Mouse (Mus musculus): Measurements from ENCODE around the gene B4galnt1. TPM values are rescaled to one million over a fixed set of nuclear protein-coding genes. Genes with fewer than 3 reads are reported as not detected.

The B4galnt1 gene
- total RNA-seq, 4 experiments from 2014 or later, result 113 to 123 (median 113) TPM

DNA sequence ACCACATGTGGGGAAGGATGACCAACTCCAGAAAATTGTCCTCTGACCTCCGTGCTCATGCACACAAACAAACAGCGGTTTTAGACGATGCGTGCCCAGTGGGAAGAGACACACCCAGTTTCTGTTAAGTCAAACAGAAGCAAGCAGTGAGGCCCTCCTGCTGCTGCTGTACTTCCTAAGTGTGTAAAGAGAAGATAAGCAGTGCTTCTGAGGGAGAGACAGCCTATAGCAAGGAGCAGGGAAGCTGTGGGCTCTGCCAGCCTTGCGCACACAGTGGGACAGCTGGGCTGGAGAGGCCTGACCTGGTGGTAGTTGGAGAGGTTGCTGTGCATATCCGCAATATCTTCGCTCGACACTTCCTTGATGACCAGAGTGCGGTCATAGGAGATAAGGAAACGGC lies 40.3 kb downstream of the B4galnt1 start:
- no peak for DNase-seq (ENCODE audit: low spot score in 2 of 2)

DNA sequence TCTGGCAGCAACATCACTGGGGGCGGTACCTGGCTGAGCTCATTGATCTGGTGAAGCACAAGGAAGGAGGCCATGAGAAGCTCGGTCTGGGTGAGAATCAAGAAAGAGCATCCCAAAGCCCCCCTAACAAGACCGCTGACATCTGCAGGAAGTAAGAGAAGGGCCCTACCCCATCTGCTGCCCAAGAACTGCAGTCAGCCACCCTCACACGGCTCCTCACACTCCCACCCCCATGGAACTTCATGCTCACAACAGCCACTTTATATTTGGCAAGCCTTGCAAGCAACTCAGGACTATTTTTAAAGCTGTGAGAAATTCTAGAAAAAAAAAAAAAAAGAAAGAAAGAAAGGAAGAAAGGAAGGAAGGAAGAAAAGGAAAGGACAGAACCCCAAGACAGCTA lies 43.9 kb downstream of the B4galnt1 start:
- DNase-seq (ENCODE audit: low spot score in 2 of 2), result no peak

DNA sequence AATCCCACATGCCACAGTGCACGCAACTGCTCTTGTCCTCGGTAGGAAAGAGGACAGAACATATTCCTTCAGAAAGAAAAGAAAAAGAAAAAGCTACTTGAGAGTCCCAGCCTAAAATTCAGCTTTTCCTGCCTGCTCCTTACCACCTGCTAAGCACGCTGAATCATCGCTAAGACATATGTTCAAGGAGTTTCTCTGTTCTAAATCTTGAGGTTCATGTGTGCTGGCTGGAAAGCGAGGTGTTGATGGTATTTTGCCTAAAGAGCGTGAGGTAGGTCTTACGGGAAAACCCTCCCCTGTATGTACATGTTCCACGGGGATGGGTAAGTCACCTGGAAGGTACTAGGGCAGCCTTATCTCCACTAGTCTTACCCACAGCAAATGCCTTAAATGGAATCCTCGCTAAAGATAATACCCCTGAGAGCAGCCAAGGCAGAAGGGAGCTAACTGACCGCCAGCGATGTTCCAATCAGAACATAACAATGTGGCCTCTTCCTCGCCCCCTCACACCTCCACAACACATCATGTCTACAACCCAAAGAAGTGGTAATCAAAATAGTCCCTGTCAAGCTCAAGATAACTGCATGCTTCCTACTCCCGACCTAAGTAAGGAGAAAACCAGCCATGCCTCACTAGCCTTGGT lies 45.0 kb downstream of the B4galnt1 start:
- no peak for DNase-seq (ENCODE audit: low spot score in 2 of 2)

DNA sequence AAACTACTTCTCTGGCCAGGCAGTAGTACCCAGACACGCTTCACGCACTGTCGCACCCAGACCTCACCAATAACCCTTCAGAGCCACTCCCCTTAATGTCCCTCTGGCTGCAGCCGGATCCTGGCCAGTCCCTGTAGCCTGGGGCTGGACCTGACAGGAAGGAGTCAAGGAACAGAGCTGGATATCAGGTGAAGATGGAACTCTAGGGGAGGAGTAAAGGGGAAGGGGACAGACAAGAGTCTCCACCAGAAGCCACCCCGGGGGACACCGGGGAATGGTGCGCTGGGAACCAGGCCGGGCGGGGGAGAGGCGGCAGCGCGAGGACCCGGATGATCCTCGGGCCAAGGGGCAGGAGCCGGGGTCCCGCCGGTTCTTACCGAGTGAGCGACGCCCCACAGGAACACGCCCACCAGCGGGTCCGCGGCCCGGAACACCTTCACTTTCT lies 46.0 kb downstream of the B4galnt1 start:
- DNase-seq (ENCODE audit: low spot score in 2 of 2), result no peak

DNA sequence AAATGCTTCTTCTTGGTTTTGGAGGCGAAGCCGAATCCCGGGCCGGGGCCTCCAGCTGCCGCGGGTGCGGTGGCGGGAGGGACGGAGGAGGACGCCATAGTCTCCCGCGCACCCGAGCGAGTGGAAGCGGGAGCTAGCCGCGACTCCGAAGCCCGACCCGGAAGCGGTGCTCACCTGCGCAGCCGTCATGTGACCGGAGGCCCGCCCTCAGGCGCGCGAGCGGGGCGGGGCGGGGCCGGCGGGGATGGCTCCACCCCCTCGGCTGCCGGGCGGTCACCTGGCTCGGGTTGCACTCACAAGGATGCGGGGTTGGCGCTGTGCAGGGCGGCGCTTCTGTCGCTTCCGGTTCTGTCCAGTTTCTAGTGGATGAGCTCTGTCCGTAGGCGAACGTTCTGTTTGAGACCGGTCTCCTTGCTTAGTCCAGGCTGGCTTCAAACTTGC lies 46.4 kb downstream of the B4galnt1 start, which contains the start of gene Pip4k2c:
Gene Pip4k2c (minus strand): TSS at position 172 of the 441 bp plus-strand sequence.
- peak; percentile 81 to 87 for DNase-seq (ENCODE audit: low spot score in 2 of 2)

DNA sequence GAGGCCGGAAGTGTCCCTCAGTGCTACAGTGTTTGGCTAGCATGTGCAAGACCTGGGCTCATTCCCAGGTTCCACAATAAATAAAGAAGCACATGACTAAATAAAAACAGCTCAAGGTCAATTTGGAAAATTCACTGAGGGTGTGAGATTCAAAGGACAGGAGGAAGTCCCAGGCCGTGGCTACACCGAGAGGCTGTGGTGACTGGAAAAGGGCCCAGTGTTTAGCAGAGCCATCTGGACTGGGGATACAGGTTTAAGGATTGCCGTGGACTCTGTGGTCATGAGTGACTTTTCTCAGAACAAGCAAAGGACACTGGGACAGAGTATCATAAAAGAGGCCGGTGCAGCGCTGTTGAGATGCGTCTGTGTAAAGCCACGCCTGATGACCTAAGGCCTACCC lies 48.2 kb downstream of the B4galnt1 start:
- DNase-seq (ENCODE audit: low spot score in 2 of 2), result no peak

DNA sequence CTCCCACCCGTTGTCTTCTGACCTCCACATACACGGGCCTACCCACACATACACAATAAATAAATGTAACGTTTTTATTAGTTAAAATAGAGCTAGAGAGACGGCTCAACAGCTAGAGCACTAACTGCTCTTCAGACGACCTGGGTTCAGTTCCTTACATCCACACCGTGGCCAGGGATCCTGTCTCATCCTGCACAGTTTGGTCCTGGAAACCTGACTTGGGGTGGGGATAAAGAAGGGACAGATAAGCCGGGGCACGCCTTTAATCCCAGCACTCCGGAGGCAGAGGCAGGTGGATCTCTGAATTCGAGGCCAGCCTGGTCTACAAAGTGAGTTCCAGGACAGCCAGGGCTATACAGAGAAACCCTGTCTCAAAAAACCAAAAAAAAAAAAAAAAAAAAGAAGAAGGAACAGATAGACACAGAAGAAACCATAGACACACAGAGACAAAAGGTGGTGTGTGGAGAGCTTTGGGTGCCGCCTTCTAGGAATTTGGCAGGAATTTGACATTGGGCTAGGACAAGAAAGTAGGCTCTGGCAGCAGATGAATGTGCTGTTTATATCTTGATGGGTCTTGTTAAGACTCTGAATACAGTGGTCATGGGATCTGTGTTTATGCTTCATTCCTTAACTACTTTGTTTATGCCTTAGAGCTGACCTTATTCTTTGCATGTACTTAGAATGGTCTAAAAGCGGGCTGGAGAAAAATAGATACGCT lies 48.8 kb downstream of the B4galnt1 start:
- no peak for DNase-seq (ENCODE audit: low spot score in 2 of 2)

DNA sequence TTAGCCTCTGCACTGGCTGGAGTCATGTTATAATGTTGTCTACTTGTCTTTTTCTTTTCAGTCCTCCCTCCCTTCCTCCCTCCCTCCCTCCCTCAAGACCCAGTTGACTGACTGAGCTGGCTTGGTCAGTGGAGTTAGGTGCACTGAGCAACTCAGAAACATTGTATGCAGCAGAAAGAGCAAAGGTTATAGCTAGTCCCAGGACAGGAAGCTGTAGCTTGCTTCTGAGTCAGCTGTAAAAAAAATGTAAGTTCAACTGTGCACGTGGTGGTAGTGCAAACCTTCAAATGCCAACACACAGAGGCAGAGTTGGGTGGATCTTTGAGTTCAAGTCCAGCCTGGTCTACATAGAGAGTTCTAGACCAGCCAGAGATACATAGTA lies 49.4 kb downstream of the B4galnt1 start:
- DNase-seq (ENCODE audit: low spot score in 2 of 2), result no peak

DNA sequence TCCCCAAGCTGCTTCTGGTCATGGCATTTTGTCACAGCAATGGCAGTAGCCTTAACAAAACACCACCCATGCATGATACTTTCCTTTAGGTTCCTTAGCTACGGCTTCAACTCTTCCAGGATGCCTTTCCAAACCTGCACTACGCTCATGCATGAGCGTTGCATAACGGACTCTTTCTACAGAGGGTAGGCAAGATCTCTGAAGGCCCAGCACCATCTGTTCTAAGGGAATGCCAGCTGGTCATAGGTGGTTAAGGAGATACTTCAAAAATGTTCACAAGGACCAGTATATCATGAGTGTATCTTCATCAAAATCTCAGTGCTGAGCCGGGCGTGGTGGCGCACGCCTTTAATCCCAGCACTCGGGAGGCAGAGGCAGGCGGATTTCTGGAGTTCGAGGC lies 51.4 kb downstream of the B4galnt1 start:
- DNase-seq (ENCODE audit: low spot score in 2 of 2), result no peak

DNA sequence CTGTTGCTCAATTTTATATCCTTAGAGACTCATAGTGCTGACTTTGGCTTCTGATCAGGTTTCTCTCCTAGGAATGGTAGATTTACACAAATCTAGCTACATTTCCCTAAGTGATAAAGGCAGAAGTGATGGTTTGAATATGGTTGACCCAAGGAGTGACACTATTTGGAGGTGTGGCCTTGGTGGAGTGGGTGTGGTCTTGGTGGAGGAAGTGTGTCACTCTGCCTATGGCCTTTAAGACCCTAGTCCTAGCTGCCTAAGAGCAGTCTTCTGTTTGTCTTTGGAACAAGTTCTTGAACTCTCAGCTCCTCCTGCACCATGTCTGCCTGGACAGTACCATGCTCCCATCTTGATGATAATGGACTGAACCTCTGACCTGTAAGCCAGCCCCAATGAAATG lies 52.2 kb downstream of the B4galnt1 start:
- no peak for DNase-seq (ENCODE audit: low spot score in 2 of 2)

DNA sequence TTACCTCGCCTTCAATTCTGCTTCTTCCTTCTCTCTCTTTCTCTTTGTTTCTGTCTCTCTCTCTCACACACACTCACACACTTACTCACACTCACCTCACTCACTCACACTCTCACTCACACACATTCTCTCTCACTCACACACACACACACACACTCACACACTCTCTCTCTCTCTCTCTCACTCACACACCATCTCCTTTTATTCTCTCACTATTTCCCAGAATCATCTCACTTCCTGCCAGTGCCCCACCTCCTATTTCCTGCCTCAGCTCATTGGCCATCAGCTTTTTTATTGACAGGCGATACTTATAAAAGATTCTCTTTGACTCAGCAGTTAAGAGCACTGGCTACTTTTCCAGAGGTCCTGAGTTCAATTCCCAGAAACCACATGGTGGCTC lies 53.3 kb downstream of the B4galnt1 start:
- DNase-seq (ENCODE audit: low spot score in 2 of 2), result no peak

Other genes starting within 250 kb of the B4galnt1 start
- 100 to 1,000 TPM; 104 to 120 (median 111) TPM for gene Ctdsp2, start 186.5 kb upstream of the B4galnt1 start, total RNA-seq (2022)
- gene Avil, start 164.5 kb upstream of the B4galnt1 start, total RNA-seq (2022), result under 1 TPM; 0.11 to 0.39 (median 0.18) TPM
- gene Tsfm, start 134.4 kb upstream of the B4galnt1 start, total RNA-seq (2022), result 10 to 100 TPM; 24.5 to 31.8 (median 27.5) TPM
- gene Mettl1, start 123.8 kb upstream of the B4galnt1 start, total RNA-seq (2022), result 10 to 100 TPM; 13.1 to 16.0 (median 14.5) TPM
- under 1 TPM in 3 of 4 experiments, not detected in 1; 0.23 to 0.33 (median 0.31) TPM for gene Eef1akmt3, start 123.7 kb upstream of the B4galnt1 start, total RNA-seq (2022)
- 1 to 10 TPM in 1 of 4 experiments, under 1 TPM in 3; 0.14 to 1.1 (median 0.48) TPM for gene Cyp27b1, start 117.0 kb upstream of the B4galnt1 start, total RNA-seq (2022)
- gene March9, start 105.0 kb upstream of the B4galnt1 start, total RNA-seq (2022), result 10 to 100 TPM; 14.8 to 21.9 (median 20.4) TPM
- gene Cdk4, start 101.7 kb upstream of the B4galnt1 start, total RNA-seq (2022), result 10 to 100 TPM; 84.1 to 95.2 (median 91.1) TPM
- gene Tspan31, start 95.0 kb upstream of the B4galnt1 start, total RNA-seq (2022), result 10 to 100 TPM; 62.9 to 68.4 (median 66.1) TPM
- 100 to 1,000 TPM; 657 to 727 (median 692) TPM for gene Agap2, start 89.9 kb upstream of the B4galnt1 start, total RNA-seq (2022)
- gene Os9, start 44.1 kb upstream of the B4galnt1 start, total RNA-seq (2022), result 100 to 1,000 TPM in 2 of 4 experiments, 10 to 100 TPM in 2; 98.1 to 120 (median 109) TPM
- gene Slc26a10, start 15.4 kb downstream of the B4galnt1 start, total RNA-seq (2022), result 10 to 100 TPM; 12.2 to 17.5 (median 14.4) TPM
- gene Arhgef25, start 24.9 kb downstream of the B4galnt1 start, total RNA-seq (2022), result 100 to 1,000 TPM; 310 to 386 (median 350) TPM
- gene Dtx3, start 30.5 kb downstream of the B4galnt1 start, total RNA-seq (2022), result 100 to 1,000 TPM; 214 to 267 (median 229) TPM
- gene Pip4k2c, start 46.4 kb downstream of the B4galnt1 start, total RNA-seq (2022), result 100 to 1,000 TPM in 1 of 4 experiments, 10 to 100 TPM in 3; 95.0 to 107 (median 98.9) TPM
- gene Kif5a, start 98.1 kb downstream of the B4galnt1 start, total RNA-seq (2022), result 100 to 1,000 TPM; 807 to 850 (median 831) TPM
- 100 to 1,000 TPM; 260 to 271 (median 262) TPM for gene Dctn2, start 101.1 kb downstream of the B4galnt1 start, total RNA-seq (2022)
- 10 to 100 TPM; 56.3 to 61.6 (median 56.8) TPM for gene Mbd6, start 123.8 kb downstream of the B4galnt1 start, total RNA-seq (2022)
- 10 to 100 TPM; 56.7 to 65.8 (median 63.9) TPM for gene Mars, start 146.6 kb downstream of the B4galnt1 start, total RNA-seq (2022)
- 1 to 10 TPM in 3 of 4 experiments, under 1 TPM in 1; 0.60 to 4.6 (median 2.2) TPM for gene Arhgap9, start 156.7 kb downstream of the B4galnt1 start, total RNA-seq (2022)
- 1 to 10 TPM; 2.7 to 4.0 (median 3.7) TPM for gene Gli1, start 176.7 kb downstream of the B4galnt1 start, total RNA-seq (2022)
- gene Inhbe, start 189.2 kb downstream of the B4galnt1 start, total RNA-seq (2022), result not detected
- not detected for gene Inhbc, start 205.2 kb downstream of the B4galnt1 start, total RNA-seq (2022)
- gene R3hdm2, start 215.1 kb downstream of the B4galnt1 start, total RNA-seq (2022), result 100 to 1,000 TPM; 159 to 182 (median 176) TPM